Mouse (Mus musculus) layer of hippocampus, postnatal 25 days (tissue): ENCODE results near the gene Ogfod1. TPM values are rescaled to one million over a fixed set of nuclear protein-coding genes. Genes with fewer than 3 reads are reported as not detected.

Experiments
- DNase-seq, 2 experiments: peaks; one replicate each; pipeline ENCODE4 v3.0.0; 2022; ENCODE audit warnings: mixed read lengths in 2 of 2, low spot score in 1 of 2; ENCODE audit errors: extremely low spot score in 1 of 2
- total RNA-seq, 2 experiments: library from RNA; stranded (reverse); gene quantifications; 2 replicates each; pipeline ENCODE4 v1.2.3; 2021

Ogfod1 gene
- 10 to 100 TPM; 86.5 to 98.2 TPM for total RNA-seq

DNA sequence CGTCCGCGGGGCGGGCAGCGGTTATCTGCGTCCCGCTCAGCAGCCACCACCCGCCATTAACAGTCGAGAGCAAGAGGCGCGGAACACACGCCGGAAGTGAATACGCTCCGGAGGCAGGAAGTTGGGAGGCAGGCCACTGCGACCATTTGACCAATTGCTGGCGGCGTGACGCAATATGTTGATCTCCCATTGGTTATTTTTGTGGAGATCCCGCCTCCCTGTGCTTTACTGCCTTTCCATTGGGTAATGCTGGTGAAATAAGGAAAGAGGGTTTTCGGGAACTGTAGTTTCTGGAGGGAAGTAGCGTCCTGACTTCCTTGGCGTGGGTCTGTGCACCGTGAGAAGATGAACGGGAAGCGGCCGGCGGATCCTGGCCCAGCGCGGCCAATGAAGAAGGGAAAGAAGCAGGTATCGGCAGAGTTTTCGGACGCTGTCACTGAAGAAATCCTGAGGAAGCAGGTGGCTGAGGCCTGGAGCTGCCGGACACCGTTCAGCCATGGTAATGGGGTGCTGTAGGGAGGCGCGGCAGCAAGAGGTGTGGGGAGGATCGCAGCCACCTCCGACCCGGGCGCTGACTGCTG, at the start of gene Ogfod1, which contains the start of gene Nudt21:
Gene Ogfod1 (plus strand): TSS at position 255 of the 581 bp plus-strand sequence.
Gene Nudt21 (minus strand): TSS at position 88 of the 581 bp plus-strand sequence.
- DNase-seq = peak; percentile 69 to 85

DNA sequence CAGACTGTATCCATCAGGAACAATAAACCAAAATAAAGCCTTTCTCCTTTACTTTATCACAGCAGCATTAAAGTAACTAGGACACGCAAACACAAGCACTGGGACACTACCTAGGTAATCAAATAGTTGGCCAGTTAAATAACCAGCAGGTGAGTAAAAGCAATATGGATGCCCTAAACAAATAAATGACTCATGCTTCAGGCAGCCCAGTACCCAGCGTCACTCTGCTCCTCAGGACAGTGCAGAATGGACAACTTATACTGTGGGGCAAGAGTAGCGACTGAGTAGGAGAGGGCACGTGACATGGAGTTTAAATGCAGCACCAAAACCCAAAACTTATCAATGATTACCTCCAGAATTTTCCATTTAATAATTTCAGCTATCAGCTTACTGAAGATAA, 47.3 kb upstream of the Ogfod1 start:
- DNase-seq = no peak

DNA sequence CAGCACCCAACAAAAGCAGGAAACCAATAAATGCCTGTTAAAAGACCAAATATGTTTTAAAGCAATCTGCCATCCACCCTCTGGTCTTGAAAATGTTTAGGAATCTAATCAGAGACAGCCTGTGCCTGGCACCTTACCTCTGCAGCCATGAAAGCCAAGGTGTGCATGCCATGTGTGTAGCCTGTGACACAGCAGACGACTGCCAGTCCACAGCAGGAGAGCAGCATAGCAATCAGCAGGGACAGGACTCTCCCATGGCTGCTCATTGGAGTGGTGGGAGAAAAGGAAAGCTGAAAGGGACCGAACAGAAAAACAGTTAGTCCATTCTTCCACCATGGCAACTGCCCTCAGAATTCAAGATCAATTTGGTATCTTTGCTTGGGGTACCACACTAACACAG, 38.0 kb upstream of the Ogfod1 start:
- DNase-seq = no peak

DNA sequence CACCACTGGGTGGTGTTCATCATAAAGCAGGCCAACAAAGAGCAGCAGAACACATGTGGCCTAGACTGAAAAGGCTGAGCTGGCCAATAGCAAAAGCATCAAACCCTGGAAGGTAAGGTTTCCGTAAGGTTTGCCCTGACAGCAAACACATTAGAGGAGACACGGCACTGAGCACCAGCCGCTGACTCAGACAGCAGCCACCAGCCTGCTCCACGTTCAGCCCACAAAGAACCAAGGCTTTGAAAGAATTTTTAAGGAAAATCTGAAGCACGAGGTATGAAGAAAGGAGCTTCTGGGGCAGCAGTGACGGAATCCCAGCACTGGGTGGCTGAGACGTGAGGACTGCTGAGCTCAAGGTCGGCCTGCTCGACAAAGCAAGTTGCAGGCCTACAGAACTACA, 32.9 kb upstream of the Ogfod1 start:
- DNase-seq = no peak

DNA sequence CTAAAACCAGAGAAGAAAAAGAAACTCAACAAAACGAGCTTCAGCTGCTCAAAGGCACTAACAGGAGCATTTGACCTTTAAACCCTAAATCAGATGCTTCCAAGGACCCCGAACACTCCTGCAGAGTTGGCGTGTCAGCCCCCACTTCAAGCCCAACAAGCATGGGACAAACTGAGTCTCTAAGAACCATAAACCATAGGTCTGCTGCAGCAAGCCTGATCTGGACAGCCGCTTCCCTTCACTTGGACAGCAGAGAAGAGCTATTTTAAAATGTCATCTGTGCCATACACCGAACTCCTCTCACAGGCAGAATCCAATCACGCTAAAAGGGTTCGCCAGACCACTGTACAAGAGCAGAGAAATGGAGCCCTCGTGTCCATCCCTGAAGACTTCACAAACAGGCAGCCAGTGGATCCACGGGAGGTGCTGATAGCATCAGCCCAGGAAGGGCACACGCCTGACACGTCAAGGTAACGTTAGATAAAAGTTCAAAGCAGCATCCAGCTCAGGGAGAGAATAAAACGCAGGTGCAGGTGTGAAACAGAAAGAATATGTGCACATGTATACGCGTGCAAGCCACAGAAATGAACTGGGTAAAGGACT, 27.7 kb upstream of the Ogfod1 start:
- DNase-seq = no peak

DNA sequence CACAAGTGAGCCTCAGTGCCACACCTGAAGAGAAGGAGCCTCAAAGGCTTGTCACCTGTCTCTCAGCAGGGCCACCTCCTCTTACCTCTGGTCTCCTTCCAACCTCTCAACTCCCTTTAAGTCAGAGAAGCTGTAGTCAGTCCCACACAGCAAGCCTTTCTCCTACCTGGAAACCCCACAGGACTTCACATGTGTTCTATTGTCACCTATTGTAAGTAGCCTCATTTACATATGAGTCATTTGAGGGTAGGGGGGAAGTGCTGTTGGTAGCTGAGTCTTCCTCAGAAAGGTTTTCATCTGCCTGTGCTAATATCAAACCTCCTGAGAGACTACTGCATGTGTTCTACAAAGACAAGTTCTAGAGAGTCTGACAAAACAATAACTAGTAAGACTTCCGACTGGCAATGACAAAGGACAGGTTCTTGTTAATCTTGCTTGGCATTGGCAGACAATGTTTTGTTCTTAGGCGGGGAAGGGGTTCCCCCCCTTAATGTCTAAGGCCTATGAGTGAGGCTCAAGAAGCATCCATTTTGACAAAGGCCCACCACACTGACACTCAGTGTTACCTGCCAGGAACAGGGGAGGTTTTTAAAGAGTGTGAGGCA, 26.8 kb upstream of the Ogfod1 start:
- no peak for DNase-seq

DNA sequence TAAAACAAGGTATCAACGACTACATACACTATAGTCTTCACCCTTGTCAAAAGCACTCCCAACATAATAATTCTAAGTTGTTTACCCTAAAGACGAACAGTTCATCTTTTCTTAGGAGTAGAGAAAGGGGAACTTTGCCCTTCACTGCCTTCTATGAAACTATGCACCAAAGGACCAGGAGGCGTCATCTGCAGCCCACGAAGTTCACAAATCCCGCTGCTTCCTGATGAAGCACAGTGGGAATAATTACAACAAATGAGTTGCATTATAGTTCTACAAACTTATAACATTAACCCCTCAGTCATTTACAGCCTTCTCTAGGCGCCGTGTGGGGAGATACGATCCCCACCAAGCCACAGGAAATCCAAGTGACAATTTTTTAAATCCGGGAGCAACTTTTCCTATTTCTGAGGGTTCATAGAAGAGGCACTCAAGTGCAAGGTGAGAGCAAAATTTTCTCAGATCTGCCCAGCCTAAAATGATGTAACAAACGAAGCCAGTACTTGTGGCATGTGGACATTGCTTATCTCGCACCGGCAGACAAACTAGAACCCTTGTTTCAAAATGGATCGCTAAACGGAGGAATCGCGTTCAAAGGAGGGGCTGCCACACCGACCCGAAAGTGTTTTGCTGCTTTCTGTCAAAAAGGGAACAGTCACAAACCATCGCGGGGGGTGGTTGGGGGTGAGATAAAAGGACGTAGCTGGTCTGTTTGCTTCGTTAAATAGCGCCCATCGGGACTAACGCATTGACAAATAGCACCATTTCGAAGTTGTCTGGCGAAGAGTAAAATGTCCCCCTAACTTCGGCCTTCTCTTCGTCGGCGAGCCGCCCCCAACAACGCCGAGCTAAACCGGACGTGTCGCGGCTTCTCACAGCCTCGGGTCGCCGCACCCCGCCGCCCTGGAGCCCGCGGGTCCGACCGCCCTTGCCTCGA, 25.7 kb upstream of the Ogfod1 start:
- no peak for DNase-seq

DNA sequence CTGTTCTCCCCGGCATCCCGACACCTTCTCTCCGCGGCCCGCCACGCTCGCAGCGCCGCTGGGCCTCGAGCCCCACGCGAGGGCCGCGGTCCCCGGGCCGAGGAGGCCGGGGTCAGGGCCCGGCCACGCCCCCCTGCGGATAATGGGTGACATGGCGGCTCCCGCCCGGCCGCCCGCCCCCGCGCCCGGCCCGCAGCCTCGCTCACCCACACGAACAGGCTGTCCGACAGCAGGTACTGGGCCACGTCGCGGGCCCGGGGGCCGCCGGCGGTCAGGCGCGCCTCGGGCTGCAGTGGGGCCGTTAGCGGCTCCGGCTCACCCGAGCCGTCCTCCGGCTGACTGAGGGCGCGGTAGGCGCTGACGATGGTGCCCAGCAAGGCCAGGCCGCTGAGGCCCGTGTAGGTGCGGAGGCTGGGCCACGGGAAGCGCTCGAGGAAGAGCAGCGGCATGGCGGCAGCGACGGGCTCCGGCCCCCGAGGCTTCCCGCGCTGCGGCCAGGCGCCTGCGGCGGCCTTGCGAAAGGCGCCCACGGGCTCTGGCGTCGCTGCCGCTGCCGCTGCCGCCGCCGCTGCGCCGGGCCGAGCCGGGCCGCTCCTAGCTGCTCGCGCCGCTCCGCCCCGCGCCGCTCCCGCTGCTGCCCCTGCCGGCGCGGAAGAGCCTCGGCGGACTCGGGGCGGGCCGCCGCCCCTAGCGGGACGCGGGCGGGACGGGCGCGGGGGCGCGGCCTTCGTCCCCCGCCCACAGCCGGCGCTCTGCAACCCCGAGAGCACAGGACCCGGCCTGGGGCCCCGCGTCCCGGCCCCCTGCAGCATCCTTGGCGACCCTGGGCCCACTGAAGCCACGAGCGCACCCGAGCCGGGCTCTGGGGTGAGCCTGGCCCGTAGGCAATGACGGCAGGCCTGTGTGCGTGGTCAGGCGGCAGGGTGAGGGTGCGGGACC, 24.7 kb upstream of the Ogfod1 start, which contains the start of gene Amfr:
Gene Amfr (minus strand): TSS at position 830 of the 939 bp plus-strand sequence.
- DNase-seq = peak; percentile 39 to 45

DNA sequence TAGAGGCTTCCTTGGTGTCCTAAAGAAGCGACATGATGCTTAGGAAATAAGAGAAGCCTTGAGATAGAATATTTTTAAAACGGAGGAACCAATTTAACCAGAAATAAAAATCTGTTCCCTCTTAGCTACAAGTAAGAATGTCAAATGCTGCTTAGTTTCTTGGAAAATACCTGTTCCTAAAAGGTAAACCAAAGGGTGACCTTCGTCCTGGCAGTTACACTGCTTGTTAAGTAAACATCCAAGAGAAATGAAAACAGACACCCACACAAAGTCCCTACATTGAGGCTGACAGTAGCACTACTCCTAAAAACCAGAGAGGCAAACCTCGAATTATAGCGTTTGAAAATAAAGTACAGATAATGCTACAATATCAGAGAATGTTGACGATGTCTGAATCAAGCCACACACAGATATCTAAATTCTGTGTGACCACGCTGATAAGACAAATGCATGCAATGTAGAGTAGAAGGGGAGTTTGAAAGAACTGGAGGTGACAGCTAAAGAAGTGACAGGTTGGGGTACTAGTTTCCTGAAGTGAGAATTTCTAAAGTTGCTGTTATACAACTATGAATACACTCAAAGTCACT, 23.9 kb upstream of the Ogfod1 start:
- DNase-seq = no peak

DNA sequence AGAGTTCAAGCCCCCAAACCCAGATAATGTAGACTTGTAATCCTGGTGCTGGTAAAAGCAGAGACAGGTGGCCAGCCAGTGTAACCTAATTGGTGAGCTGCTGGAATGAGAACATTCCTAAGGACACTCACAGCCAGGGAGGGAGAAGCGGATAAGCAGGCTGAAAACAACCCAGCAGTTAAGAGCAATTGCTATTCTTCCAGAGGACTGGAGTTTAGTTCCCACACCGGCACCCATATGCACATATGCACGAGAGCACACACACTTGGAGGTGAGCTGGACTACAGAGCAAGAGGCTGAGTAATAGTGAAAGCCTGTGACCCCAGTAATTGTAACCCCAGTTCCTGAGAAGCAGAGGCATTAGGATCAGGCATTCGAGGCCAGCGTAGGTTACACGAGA, 13.1 kb upstream of the Ogfod1 start:
- DNase-seq = no peak

DNA sequence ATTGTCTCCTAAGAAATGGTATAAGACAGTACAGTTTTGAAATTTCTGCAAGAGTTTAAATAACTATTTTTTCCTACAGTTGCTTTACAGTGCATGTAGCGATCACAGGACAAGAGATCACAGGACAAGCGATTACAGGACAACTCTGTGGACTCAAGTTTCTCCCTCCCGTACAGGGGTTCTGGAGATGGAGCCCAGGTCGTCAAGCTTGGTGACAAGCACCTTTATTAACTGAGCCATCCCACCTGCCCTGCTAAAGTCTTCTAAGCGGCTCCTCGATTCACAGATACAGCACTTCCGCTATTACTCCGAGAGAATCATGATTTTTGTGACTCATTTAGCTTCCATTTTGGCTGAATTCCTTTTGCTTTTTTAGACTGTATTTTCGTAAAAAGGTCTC, 7.3 kb upstream of the Ogfod1 start:
- no peak for DNase-seq

DNA sequence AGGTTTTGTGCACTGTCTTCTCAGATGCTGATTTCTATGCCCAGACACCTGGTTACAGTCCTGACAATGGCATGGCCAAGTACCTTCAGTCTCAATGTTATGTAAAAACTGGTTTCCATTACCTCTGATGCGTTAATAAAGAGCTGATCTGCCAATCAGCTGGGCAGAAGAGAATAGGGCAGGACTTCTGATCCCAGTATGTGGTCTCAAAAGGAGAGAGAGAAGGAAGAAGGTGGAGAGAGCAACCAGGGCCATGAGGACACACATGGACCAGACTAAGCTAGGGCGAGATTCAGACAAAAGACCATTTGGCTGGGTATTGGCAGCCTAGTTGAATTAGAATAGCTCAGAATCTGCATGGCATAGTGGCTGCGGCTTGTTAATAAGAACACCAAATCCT, 3.4 kb upstream of the Ogfod1 start:
- DNase-seq = no peak

DNA sequence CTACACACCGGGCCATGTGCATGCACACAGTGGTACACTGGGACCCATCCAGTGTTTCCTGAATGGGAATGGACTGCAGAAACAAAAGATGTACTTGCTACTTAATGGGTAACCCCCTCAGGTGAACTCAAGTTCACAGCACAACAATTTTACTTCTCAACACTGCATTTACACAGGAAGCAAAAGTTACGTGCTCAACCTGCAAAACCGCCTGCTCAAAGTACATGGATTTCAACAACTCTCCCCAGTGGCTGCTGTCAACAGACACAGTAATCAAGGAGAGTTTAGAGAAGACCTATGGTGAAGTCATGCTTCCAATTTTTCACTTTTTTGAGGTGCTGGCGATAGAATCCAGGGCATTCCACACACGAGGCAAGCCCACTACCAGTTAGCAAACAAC, 1.8 kb upstream of the Ogfod1 start:
- no peak for DNase-seq

DNA sequence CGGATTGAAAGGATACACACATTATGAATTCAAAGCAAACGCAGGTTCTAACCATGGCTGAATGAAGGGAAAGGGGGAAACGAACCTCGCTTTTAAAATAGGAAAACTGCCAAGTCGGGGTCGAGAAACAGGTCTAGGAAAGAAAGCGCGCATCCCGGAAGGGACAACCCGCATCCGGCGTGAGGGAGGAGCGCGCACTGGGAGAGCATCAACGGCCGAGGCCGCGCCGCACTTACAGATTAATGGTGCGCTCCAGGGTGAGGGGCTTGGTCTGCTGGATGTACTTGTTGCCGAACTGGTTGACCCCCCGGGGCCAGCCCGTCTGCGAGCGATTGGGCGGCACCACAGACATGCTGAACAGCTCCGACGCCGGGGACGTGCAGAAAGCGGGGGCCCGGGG, 457 bp upstream of the Ogfod1 start:
- peak; percentile 40 for DNase-seq

DNA sequence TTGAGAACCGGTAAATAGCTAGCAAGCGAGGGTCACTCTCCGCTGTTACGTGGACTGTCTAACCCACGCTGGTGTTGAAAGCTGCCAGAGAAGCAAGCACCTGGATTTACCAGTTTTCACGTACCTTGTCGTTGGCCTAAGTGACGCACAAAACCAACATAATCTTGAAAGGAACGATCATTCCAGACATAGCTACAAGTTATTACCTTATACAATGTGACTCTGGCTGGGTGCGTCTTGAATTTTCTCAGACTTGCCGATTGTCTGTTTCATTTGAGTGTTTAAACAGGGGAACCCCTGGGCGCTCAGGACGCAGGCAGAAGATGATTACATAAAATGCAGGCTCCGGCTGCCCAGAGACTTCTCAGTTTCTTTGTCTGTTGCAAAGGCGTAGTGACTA, 808 bp downstream of the Ogfod1 start:
- DNase-seq = no peak

DNA sequence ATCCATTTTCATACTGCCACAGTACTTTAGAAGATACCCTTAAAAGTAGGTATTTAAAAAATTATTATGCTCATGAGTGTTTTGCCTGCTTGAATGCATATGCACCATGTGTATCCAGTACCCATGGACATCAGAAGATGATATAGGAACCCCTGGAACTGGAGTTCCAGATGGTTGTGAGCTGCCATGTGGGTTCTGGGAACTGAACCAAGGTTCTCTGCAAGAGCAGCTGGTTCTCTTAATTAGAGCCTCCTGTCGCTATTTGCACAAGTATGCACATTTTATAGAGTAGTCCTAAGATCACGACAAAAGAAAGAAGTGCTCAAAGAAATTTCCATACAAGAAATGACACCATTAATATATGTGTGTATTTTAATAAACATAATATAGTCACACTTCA, 10.8 kb downstream of the Ogfod1 start:
- peak in 1 of 2 experiments; percentile 29 for DNase-seq

DNA sequence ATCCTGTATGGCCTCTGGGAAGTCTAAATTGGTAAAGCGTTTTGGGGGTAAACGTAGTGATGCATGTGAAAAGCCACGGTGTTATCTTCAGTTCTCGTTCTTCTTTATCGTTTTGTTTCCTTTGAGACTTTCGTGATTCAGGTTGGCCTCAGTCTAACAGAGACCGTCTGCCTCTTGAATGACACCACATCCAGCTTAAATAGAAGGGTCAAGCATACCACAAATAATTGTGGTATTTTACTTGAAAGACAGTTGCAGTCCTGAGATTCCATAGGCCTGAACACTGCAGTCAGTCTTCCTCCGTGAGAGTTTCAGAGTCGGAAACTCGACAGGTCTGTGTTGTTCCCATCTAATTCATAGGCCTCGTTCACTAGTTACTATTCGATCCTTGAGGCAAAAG, 15.7 kb downstream of the Ogfod1 start:
- no peak for DNase-seq

DNA sequence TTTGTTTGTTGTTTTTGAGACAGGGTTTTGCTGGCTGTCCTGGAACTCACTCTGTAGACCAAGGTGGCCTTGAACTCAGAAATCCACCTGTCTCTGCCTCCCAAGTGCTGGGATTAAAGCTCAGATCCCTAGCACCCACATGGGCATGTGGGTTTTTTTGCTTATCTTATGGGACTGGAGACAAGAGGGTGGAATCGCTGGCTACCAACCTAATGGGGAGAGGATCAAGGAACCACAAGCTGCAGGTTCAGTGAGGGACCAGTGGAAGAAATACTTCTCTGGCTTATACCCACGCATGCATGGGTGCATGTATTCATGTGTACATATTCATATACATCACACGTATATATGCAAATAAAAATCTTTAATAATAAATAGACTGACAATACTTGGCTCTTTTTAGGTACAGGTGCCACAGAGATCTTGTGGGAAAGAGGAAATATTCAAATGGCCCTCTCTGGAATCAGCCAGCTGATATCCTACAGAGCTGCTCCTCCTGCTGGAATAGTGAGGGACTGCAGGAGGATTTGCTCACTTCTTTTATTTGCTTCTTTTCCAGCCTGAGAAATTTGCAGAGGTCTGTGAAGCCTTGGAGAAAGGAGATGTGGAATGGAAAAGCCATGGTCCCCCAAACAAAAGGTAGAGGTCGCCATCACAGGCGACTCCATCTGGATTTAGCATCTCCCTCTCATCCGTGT, 20.3 kb downstream of the Ogfod1 start:
- DNase-seq = peak; percentile 30 to 75
